Mouse (Mus musculus) lung, embryonic 16.5 days (tissue): Measurements from ENCODE around the gene Foxn3. TPM values are rescaled to one million over a fixed set of nuclear protein-coding genes. Genes with fewer than 3 reads are reported as not detected.

Experiments used
- ATAC-seq: fragments of 200-750 bp; cut with Nextera tagmentation; 2 replicates; pipeline ENCODE4 v1.8.0; 2017; ENCODE audit warnings: low read depth, mild to moderate bottlenecking, moderate library complexity
- H3K27ac ChIP-seq: fragments of 300-500 bp; sonication (generic); 2 replicates; pipeline ENCODE4 v1.5.1; 2014; ENCODE audit warnings: mild to moderate bottlenecking, control low read depth, low read length
- H3K27me3 ChIP-seq: fragments of 300-500 bp; sonication (generic); 2 replicates; pipeline ENCODE4 v1.6.1; 2014; ENCODE audit warnings: low read depth, low read length, mixed read lengths; ENCODE audit not compliant: control insufficient read depth, insufficient read depth
- H3K36me3 ChIP-seq: fragments of 300-500 bp; sonication (generic); 2 replicates; pipeline ENCODE4 v1.6.1; 2014; ENCODE audit warnings: low read length; ENCODE audit not compliant: control insufficient read depth, insufficient read depth
- H3K4me1 ChIP-seq: fragments of 300-500 bp; sonication (generic); replicated peaks from 2 replicates; pipeline ENCODE4 v1.6.1; 2014; ENCODE audit warnings: low read length, mixed read lengths; ENCODE audit not compliant: control insufficient read depth, insufficient read depth
- H3K4me2 ChIP-seq: fragments of 300-500 bp; sonication (generic); 2 replicates; pipeline ENCODE4 v1.6.1; 2014; ENCODE audit warnings: low read depth, low read length, control low read depth
- H3K4me3 ChIP-seq: fragments of 300-500 bp; sonication (generic); 2 replicates; pipeline ENCODE4 v1.5.1; 2014; ENCODE audit warnings: mild to moderate bottlenecking, low read length, control low read depth
- H3K9ac ChIP-seq: fragments of 300-500 bp; sonication (generic); 2 replicates; pipeline ENCODE4 v1.6.1; 2014; ENCODE audit warnings: low read length, control low read depth
- H3K9me3 ChIP-seq: fragments of 300-500 bp; sonication (generic); 2 replicates; pipeline ENCODE4 v1.6.1; 2016; ENCODE audit warnings: low read length; ENCODE audit not compliant: control insufficient read depth
- WGBS: fragments of 180-500 bp; shearing (Covaris S2); extraction: QIAGEN DNeasy Blood & Tissue Kit; methylation state at CpG from one replicate; pipeline ENCODE4 v1.1.7; 2014; 5-methylcytosine and 5-hydroxymethylcytosine counted together
- polyA plus RNA-seq: library from polyadenylated mRNA; unstranded; fragments of >200 nt; fragmentation: Nextera tagmentation; extraction: Ambion mirVana; gene quantifications from 2 replicates; pipeline ENCODE4 v1.2.1, GENCODE M21; 2015

Gene Foxn3
- polyA plus RNA-seq, 1 experiment from 2014 or later, result 60.8 TPM

DNA sequence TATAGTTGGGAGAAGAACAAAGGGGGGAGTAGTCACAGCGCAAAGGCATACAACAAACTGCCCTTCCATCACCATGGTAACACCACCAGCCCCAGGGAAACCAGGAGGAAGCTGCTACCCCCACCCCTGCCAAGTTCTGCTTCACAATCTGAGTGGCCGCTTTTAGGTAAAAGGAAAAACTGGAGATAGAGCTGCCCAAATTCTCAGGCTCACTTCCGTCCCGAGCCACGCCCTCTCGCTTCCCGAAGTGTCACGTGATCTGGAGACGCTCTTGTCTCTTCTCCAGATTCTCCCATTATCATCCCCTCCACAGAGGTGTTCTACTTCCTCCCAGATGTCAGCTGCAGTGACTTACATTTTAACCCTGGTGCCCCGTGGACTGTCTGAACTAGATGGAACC, 401.2 kb downstream of the Foxn3 start:
- Histone ChIP-seq H3K4me1 (no peaks in the 10 kb centered on the region), H3K4me2 (no peak overlapping the region), H3K9ac (no peak overlapping the region), H3K27ac (no peak overlapping the region), H3K27me3 (no peaks in the 10 kb centered on the region), H3K36me3 (no peaks in the 10 kb centered on the region), H3K4me3 (no peak overlapping the region), H3K9me3 (no peaks in the 10 kb centered on the region)
- ATAC-seq, result no peak
- WGBS, result 67% methylated on average over 10 of the region's 10 CpGs

DNA sequence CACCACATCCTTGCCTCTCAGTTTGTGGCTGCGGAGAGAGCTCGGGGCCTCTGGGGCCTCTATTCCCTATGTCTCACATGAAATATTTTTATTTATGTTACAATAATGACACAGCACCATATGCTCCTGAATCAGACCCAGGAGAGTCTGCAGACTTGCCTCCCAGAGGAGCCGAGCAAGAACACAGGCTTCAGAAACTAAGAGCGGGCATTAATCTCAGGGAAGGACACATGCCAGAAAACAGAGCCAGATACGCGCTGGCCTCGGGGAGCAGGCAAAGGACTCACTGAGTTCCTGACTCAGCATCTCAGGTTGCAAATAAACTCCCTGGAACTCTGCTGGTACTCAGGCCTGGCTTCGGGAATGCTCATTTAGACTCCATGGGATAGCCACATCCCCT, 403.3 kb downstream of the Foxn3 start:
- no peaks in the 10 kb centered on the region for H3K9me3 ChIP-seq
- no peaks in the 10 kb centered on the region for H3K36me3 ChIP-seq
- H3K27me3 ChIP-seq, result no peaks in the 10 kb centered on the region
- ATAC-seq, result no peak
- H3K4me1 ChIP-seq, result no peaks in the 10 kb centered on the region
- no peak overlapping the region for H3K4me3 ChIP-seq
- no peak overlapping the region for H3K4me2 ChIP-seq
- 69% methylated on average over 8 of the region's 8 CpGs for WGBS
- H3K27ac ChIP-seq, result no peak overlapping the region
- no peak overlapping the region for H3K9ac ChIP-seq

DNA sequence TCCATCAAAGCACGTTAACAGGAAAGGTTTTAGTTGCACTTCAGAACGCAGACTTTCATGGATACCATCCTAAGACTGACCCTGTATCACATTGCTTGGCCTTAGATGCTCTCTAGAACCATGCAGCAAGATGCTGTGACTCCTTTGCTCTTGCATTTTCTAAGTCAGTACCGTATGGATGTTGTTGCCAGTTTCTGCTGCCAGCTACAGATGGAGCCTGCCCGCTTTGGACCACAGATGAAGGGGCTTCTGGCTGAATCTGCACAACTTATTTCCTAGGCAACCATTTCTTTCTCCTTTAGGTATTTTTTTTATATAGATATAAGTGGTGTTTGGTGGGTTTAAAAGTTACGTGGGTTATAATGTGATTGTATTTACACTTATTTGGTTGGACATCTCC, 407.5 kb downstream of the Foxn3 start:
- Histone ChIP-seq H3K36me3 (no peaks in the 10 kb centered on the region), H3K4me1 (no peaks in the 10 kb centered on the region), H3K27ac (no peak overlapping the region), H3K9me3 (no peaks in the 10 kb centered on the region), H3K9ac (no peak overlapping the region), H3K4me2 (no peak overlapping the region), H3K4me3 (no peak overlapping the region), H3K27me3 (no peaks in the 10 kb centered on the region)
- ATAC-seq, result no peak
- WGBS, result 85% methylated on average over 5 of the region's 5 CpGs

DNA sequence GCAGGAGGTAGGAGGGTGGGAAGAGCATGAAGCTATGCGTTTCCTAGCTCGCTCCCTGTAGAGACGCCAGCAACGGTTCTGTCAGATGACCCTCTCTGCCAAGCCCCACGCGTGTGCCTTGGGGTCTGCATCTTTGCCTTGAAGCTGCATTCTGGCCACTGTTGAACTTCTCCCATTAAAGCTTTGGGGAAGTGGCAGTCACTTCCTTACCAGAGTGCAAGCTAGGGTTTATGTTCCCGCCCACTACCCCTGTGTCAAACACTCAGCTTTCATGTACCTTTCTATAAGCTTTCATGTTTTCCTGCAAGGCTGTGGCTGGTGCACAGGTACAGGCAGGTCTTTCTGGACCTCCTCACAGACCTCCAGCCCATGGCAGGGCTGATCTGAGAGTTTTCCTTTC, 409.2 kb downstream of the Foxn3 start:
- H3K27me3 ChIP-seq, result no peaks in the 10 kb centered on the region
- H3K9me3 ChIP-seq, result no peaks in the 10 kb centered on the region
- H3K36me3 ChIP-seq, result no peaks in the 10 kb centered on the region
- H3K4me1 ChIP-seq, result no peaks in the 10 kb centered on the region
- no peak overlapping the region for H3K9ac ChIP-seq
- H3K4me2 ChIP-seq, result no peak overlapping the region
- no peak for ATAC-seq
- 58% methylated on average over 7 of the region's 7 CpGs for WGBS
- no peak overlapping the region for H3K27ac ChIP-seq
- H3K4me3 ChIP-seq, result no peak overlapping the region

DNA sequence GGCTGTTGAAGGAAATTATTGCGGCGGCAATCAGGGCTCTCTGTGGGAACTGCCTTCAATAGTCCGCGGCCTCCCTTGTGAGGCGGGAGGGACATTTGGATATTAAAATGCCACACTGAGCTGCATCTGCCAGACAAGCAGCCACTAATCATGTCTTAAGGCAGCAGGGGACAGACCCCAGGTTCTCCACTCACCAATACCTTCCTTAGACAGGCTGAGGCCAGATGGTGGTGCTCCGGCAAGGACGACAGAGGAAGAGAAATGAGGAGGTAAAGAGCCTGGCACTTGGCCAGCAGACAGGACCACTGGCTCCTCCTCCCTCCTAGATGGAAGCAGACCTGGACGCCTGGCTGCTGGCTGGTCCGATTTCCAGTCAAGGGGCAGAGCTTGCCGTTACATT, 409.7 kb downstream of the Foxn3 start:
- no peaks in the 10 kb centered on the region for H3K36me3 ChIP-seq
- H3K27me3 ChIP-seq, result no peaks in the 10 kb centered on the region
- H3K4me3 ChIP-seq, result no peak overlapping the region
- 32% methylated on average over 10 of the region's 10 CpGs for WGBS
- H3K9me3 ChIP-seq, result no peaks in the 10 kb centered on the region
- no peak overlapping the region for H3K4me2 ChIP-seq
- no peak for ATAC-seq
- no peaks in the 10 kb centered on the region for H3K4me1 ChIP-seq
- no peak overlapping the region for H3K27ac ChIP-seq
- no peak overlapping the region for H3K9ac ChIP-seq

DNA sequence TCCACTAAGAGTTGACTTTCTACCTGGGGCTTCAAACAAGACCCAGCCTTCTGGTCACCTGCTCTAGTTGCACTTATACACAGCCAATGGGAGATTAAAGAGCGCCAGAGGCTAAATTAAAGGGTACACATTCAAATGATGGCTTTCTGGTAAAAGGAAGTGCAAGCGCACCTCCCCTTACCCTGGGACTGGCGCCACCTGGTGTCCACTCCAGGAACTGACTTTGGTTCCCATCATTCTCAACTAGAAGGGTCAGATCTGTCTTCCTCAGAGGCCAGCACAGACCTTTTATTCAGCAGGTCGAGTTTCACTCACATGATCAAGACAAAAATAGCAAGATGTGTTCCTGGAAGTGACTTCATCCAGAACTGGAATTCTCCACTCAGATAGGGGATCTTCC, 413.3 kb downstream of the Foxn3 start:
- Histone ChIP-seq H3K27ac (no peak overlapping the region), H3K4me3 (no peak overlapping the region), H3K9me3 (no peaks in the 10 kb centered on the region), H3K4me2 (no peak overlapping the region), H3K36me3 (no peaks in the 10 kb centered on the region), H3K9ac (no peak overlapping the region), H3K4me1 (no peaks in the 10 kb centered on the region), H3K27me3 (no peaks in the 10 kb centered on the region)
- ATAC-seq, result no peak
- WGBS, result 47% methylated on average over 4 of the region's 4 CpGs

DNA sequence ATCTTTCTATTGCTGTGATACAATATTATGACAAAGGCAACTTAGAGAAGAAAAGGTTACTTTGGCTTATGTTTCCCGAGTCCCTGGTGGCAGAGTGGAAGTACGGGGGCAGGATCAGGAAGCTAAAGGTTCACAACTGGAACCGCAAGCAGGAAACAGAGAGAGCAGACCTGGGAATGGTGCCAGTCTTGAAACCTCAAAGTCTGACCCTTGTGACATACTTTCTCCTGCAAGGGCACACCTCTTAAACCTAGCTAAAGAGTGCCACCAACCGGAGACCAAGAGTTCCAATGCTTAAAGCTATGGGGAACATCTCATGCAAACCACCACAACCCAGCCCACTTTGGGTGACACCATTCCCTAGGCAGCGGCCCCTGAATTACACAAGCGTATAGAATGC, 414.2 kb downstream of the Foxn3 start:
- 87% methylated on average over 6 of the region's 6 CpGs for WGBS
- Histone ChIP-seq H3K36me3 (no peaks in the 10 kb centered on the region), H3K4me2 (no peak overlapping the region), H3K27ac (no peak overlapping the region), H3K27me3 (no peaks in the 10 kb centered on the region), H3K4me3 (no peak overlapping the region), H3K9me3 (no peaks in the 10 kb centered on the region), H3K9ac (no peak overlapping the region), H3K4me1 (no peaks in the 10 kb centered on the region)
- no peak for ATAC-seq
